Mouse (Mus musculus) layer of hippocampus, postnatal 25 days (tissue): ENCODE measurements around the gene Tekt1. TPM values are rescaled to one million over a fixed set of nuclear protein-coding genes. Genes with fewer than 3 reads are reported as not detected.

Experiments used
- DNase-seq, 2 experiments: peaks; one replicate each; pipeline ENCODE4 v3.0.0; 2022; ENCODE audit warnings: mixed read lengths in 2 of 2, low spot score in 1 of 2; ENCODE audit errors: extremely low spot score in 1 of 2
- total RNA-seq, 2 experiments: library from RNA; stranded (reverse); gene quantifications; 2 replicates each; pipeline ENCODE4 v1.2.3; 2021

Tekt1 gene
- total RNA-seq, 2 experiments from 2014 or later: 2.7 to 3.1 TPM

DNA sequence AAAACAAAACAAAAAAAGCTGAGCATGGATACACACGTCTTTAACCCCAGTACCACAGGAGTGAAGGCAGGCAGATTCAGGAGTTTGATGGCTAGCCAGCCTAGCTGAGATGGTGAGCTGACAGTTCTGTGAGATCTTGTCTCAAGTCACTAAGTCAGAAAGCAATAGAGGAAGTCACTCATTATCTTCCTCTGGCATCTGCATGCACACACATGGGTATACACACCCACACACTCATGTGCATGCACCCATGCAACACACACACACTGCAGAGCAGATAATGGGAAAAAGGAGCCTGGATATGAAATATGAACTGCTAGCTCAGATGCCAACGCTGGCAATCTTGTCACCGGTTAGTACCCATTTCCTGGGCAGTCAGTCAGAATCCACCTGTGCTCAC lies 31.0 kb upstream of the Tekt1 start:
- DNase-seq: no peak

DNA sequence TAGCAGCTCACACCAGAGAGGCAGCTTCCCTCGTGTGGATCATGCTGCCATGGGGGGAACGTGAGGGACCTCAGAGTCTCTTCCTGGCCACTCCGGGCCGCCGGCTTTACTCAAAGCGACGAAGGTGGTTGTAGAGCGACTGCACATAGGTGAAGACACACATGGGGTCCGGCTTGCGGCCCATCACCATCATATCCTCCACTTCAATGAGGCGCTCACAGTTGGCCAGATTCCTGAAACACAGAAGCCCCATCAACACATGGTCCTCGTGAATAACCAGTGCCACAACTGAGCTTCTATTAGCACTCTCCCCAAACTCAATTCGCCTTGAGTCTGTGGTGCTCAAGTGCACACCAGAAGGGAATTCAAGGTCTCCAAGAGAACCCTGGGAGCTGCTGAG lies 28.9 kb upstream of the Tekt1 start:
- DNase-seq: no peak

DNA sequence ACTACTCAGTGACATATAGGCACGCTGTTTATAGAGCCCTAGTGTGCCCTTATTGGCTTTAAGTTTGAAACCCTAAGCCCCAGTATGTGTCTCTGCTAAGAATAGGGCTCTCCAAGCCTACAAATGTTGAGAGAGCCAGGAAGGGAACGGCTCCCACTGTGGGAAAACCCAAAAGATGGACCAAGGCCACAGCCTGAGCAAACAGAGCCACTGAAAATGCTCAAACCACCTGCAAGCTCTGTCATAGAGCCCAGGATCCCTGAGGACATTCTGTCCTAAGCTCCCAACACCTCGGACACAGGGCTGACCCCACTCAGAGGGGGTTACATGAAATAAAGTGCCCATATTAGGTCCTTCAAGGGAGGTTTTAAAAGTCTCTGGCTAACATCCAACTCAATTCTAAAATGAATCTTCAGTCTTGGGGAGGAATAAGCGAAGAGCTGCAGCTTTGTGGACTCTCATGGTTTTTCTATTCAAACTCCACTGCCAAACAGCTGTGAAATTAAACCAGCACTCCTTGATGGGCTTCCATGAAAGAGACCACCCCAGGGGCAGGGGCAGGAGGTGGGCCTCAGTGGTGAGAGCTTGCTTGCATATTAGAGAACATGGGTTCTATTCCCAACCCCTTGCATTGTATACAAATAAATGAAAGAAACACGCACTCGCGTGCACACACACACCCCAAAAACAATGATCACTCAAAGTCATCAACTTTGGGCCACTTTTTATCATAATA lies 27.3 kb upstream of the Tekt1 start:
- DNase-seq: no peak

DNA sequence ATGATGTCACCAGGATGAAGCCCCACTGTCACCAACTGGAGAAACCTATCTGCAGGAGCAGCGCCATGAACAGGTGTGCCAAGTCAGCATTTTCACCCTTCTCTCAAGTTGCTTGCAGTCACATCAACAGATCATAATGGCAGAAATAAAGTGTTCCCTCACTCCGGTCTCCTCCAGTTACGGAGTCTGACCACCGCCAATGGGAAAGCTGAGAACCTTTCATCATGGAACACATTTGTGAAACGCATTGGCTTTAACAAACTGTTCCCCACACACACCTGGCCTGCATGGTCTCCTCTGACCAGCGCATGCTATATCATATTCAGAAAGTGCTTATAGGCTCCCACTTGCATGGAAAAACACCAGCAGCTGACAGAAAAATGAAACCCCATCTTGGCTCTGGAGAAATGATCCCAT lies 25.9 kb upstream of the Tekt1 start:
- DNase-seq: no peak

DNA sequence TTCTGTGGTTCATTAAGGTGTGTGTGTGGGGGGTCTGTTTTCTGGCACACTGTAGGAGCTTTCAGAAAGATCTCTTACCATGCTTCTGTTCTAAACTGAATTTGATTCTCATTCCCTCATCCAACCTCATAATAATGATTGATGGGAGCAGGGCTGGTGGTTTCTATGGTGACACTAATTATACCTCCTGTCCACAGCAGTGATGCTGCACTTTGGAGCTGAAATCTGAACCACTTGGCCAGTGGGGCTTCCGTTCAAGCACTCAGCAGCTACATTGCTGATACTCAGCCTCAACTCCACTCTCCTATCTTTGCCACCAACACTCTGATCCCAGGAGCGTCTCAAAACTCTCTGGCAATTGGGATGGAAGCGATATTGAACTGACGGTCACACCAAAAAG lies 17.1 kb upstream of the Tekt1 start:
- no peak for DNase-seq

DNA sequence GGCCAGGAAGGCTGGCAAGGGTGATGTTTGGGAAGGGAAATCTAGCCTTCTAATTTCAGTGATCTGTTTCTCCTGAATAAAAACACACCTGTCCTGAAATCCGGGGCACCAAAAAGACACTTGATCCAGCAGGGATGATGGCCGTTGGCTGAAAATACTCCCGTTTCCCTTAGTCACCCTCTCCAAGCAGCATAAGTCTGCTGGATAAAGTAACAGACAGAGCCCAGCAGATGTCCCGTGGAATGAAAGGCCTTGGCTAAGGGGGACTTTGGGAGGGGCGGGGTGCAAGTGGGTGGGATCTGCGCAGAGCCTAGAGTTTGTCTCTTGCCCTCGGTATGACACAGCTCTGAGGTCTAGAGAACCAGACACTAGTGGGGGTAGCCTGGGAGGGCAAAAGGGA lies 16.0 kb upstream of the Tekt1 start:
- DNase-seq: no peak

DNA sequence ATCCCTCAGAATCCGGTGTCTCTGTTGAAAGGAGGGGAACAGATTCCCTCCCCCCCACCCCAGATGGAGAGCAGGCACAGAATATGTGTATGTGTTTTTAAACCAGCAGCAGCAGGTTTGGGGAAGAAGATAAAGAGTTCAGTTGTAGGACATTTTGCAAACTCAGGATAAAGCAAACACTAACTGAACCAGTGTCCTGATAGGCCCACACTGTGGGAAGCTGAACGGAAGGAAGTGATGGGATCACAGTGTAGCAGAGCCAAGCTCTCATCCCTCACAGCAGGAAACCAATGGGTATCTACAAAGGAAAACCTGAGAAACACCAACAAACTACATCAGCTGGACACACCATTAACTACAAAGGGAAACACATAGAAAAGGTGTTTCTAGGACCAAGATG lies 14.3 kb upstream of the Tekt1 start:
- no peak for DNase-seq

DNA sequence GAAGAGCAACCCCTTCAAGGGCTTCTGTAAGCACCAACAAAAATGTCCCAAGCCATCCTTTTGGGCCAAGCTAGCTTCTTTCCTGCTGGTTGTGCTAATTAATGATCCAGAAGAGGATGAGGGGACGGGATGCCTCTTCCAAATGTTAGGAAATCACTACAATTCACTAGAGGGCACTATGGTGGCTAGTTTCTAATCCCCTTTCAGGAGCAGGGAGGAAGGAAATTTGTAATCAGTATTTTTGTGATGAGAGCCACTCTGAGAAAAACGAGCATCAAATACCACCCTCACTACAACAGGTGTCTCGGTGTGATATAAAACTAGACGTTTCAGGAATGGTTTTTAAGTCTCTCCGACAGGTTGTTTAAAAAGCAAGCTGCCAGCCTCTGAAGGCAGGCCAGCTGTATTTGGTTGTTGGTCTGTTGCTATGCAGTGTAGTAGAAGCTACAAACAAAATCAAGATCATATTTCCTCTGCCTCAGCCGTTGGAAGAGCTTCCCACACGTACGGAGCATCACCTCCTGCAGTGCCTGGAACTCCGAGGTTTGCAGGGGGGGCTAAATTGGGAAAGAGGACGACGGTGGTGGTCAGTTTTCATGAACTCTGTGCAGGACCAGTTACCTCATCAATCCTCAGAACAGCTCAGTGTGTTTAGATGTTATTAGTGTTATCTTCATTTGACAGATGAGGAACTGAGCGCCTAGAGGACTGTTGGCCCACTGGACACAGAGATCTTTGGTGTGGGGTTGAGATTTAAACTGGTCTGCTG lies 7.8 kb upstream of the Tekt1 start:
- no peak for DNase-seq

DNA sequence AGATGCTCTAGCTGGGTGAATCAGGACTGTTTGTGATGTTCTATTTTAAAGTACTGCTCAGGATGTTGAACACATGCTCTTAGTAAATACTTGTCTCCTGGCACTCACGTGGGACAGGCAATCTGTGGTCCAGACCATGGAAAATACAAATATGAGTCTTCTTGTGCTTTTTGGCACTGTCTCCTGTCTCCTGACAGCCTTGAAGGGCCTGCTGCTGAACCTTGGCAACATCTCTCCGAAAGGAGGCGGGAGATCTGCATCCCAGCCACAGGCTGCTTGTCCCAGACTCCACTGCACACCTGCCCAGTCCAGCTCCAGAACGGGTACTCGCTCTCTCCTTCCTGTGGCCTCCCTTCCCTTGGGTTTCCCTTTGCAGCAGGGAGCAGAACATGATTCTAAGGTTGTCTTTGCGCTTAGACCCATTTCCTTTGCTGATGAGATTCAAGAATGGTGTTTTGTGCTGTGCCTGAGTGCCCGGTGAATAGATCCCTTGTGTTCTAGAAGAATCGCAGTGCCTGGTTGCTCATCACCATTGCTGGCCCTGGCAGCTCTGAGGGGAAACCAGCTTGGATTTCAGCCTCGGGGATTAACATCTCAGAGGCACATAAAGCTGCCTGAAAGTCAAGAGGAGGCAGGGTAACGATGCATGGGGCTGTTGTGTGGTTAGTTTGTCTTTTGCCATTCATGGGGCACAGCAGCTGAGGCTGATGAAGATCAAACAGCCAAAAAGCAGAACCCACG lies 5.9 kb upstream of the Tekt1 start:
- DNase-seq: no peak

DNA sequence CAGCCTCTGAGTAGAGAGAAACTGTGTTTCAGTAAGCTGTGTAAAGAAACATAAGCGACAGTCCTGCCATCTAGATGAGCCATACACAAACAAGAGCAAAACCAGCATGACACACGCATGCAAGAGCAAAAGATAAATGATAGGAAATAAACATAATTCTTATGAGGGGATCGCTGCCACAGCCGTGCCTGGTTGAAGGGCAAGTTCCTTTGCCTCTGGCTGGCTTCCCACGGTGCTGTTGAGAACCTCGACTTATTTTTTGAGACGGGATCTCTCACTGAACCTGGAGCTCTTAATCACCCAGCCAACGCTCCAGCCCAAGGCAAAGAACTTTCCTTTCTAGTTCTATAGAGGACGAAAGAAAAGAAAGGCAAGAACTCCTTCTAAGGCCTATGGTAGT lies 3.9 kb upstream of the Tekt1 start:
- no peak for DNase-seq

DNA sequence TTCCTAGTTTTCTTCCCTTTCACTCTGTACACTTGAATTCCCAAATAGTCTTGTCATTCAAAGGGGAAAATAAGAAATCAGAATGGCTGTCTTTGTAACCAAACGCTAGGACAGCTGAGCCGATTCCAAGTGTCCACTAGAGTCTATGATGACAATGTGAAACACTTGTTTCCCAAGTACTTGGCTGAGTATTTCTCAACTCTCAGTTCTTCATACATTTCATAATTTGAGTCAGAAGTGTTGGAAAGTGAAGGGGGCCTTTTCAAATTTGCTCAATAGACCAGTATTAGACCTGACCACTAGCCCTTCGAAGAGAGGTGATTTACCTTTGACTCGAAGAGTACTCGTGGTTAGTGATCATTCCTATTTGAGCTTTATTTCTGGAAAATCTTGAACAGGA lies 2.3 kb upstream of the Tekt1 start:
- DNase-seq: no peak

DNA sequence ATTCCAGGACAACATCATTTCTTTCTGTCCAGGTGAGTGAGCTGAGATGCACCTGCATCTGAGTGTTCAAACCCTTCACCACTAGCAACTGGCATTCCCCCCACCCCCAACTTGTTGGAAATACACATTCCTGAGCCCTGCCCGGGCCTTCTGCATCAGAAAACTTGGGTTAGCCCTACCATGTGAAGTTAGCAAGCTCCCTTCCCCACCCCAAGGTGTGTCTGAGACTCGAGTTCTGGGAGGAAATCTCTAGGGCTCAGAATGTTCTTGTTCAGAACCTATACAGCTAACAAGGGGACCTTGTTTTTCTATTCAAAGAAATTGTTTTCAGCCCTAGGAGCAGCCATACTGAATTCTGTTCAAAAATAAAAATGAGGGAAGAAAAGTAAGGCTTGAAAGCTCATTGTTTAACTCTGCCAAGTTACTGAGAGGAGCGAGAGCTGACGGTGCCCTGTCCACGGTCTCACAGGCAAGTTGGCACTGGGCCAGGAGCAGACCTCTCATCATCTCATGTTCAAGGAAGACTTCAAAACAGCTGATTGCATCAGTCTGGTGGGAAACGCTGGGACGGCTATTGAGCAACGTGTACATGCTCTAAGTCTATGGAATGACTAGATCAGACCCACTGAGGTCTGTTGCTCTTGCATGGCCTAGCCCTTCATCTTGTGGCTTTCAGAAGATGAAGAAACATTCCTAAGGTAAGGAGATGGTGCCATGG lies 1.4 kb upstream of the Tekt1 start:
- DNase-seq: no peak

DNA sequence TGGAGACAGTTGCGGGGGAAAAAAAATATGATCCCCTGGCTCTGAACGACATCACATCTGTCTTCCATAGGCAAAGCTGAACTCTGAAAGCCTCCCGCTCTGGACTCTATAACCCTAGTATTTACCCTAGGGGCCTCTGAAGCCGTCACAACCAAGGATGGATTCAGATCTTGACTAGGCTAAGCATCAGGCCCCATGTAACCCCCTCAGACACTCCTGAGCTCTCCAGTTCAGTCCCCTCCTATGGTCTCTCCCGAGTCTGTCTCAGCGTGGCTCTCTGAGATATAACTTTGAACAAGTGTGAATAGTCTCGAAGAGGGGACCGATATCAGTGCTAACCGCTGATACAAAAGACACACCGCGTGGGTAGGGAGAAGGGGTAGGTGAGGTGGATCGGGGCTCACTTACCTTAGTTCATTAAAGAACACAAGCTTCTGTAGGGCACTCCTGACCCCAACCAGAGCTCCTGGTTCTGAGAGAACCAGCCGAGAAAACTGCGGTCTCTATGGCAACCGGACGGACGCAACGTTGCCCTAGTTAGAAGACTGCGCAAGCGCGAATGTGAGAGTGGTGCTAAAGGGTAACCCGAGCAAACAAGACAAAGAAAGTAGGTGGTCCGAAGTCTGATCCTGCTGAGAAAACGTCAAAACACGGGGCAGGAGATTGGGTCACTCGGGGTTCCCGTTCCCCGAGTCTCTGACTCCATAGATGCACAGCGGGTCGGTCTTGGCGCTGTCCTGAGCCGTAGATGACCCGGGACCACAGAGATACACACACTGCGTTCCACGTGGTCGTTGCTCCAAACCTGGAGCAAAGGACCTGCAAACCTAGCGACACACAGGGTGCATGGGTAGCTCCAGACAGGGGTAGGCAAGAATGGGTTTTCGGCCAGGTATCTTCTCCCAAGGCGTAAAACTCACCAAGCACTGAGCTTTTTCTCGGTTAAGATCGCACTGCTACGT lies 576 bp downstream of the Tekt1 start:
- DNase-seq: peak; percentile 31 to 69

DNA sequence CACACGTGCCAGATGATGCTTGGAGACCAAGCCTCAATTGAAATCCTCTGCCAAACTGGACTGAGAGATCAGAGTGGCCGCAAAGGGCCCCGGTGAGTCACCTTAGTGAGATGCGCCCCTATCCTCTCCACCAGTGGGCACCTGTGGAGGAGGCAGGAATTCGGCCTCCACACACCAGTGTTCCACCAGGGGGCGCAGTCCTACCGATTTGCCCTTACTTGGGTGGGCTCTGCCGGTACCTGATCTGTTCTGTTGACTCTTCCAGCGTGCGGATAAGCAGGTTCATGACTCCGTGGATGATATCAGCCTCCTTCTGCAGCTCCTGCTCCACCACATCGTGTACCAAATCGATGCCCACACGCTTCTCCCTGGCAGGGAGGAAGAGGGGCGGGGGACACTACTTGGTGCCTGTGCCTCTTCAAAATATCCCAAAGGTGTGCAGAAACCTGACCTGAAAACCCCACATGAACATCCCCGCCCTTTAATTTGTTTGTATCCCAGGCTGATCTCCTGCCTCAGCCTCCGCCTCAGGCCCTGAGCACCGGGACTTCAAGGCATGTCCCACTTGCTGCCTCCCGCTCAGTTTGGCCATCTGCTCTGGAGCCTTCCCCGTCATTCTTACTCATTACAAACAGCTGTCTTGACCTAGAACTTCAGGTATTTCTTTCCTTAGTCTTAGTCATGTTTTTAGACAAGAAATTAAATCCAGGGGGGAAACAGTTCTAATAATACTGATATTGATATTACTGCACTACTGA lies 7.1 kb downstream of the Tekt1 start:
- DNase-seq: peak; percentile 72 to 90

DNA sequence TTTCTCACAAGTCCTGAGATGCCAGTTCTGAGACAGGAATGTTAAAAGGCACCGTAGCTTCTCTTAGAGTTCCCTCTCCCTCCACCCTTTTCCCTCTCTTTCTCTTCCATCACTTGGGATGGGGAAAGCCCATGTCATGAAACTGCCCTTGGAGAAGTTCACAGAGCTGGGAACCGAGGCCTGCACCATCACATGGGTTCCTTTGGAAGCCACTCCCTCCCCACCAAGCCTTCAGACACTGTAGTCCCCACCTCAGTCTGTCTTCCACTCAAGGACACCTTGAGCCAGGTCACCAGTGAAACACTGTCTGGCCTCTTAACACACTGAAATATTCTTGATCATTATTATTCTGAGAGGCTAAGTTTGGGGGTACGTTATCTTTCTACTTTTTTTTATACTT lies 9.1 kb downstream of the Tekt1 start:
- DNase-seq: no peak

DNA sequence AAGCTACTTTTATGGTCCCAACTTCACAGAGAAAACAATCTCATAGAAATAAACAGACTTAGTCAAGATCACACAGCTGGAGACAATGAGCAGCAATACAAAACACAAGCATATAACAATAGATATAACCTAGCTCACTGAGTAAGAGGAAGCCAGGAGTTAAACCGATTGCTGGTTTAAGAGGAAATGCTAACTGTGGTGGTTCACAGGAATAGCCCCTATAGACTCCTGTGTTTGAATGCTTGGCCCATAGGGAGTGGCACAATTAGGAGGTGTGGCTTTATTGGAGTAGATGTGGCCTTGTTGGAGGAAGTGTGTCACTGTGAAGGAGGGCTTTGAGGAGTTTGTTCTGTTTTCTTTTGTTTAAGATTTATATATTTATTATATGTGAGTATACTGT lies 10.0 kb downstream of the Tekt1 start:
- no peak for DNase-seq

DNA sequence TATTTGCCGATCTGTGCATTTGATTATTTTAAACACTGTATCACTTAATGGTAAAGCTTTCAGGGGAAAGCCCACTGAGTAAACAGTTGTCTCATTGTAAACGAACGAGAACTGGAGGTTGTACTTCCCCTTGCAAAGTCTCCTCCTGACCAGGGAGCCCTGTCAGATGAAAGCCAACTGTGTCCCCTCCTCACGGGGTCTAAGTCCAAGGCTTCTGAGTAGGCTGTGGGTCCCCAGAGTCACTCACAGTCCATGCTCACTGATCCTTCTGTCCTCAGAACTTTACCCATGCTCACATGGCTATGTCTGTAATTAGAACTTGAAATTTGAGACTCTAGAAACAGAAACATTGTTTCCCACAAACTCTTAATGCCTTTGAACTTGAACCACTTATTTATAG lies 12.6 kb downstream of the Tekt1 start:
- no peak for DNase-seq

DNA sequence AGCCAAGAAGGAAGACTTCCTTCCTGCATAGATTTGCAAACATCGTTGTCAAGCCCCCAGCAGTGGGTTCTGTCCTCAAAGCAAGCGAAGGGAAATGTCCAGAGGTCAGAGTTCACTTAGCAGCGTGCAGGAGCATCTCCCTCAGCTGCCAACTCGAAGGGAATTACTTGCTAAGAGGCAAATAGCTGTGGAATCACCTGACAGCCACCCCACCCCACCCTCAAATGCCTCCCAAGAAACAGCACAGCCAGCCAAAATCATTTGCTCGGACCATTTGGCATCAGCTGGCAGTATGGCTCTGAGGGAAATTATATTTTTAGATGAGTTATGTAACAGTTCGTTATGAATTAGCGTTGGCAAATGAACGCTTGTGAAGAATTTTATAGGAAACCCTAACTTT lies 13.2 kb downstream of the Tekt1 start:
- DNase-seq: no peak

DNA sequence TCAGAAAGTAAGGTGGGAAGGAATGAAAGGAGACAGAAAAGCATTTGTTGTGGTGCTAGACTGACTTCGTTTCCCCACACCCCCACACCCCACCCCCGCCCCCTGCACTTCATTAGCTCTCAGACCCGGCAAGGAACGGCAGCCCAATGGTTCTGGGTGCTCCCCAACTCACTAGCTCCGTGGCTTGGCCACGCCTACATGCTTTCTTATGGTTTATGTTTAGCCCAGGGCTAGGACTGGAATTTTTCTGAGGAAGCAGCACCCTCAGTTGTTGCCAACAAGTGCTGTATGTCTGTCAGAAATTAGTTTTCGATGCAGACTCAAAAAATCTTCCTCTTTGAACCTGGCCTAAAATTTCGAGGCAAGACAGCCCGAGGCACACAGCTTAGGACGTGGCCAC lies 13.7 kb downstream of the Tekt1 start:
- DNase-seq: no peak
